Mouse (Mus musculus) MEL (cell line): Measurements from ENCODE around the gene Syt2. TPM values are rescaled to one million over a fixed set of nuclear protein-coding genes. Genes with fewer than 3 reads are reported as not detected.

Source experiments
- DNase-seq: peaks from one replicate; pipeline ENCODE4 v3.0.0; 2011; ENCODE audit warnings: low read depth, low spot score
- H3K27ac ChIP-seq: 2 replicates; pipeline ENCODE4 v1.5.1; 2012; ENCODE audit warnings: low read depth, mild to moderate bottlenecking, control low read depth, low read length, moderate library complexity; ENCODE audit not compliant: control insufficient read depth
- H3K27me3 ChIP-seq, 2 experiments: fragments of 150-350 bp in 1 of 2; sonication (generic) in 1 of 2; 2 replicates each; pipeline ENCODE4 v1.6.1; 2012; ENCODE audit warnings: low read length in 2 of 2, mild to moderate bottlenecking in 2 of 2, improper control_type of control experiment in 1 of 2, moderate library complexity in 1 of 2; ENCODE audit not compliant: insufficient read depth in 2 of 2, control insufficient read depth in 1 of 2
- H3K36me3 ChIP-seq, 2 experiments: 2 replicates each; pipeline ENCODE4 v1.6.1; 2012 to 2014; ENCODE audit warnings: low read length in 2 of 2, improper control_type of control experiment in 1 of 2, inconsistent platforms in 1 of 2, mild to moderate bottlenecking in 1 of 2; ENCODE audit not compliant: insufficient read depth in 2 of 2, control insufficient read depth in 1 of 2
- H3K4me1 ChIP-seq, 2 experiments: fragments of 150-350 bp in 1 of 2; sonication (generic) in 1 of 2; 2 replicates each; pipeline ENCODE4 v1.6.1; 2012; ENCODE audit warnings: low read length in 2 of 2, improper control_type of control experiment in 1 of 2, mild to moderate bottlenecking in 1 of 2; ENCODE audit not compliant: insufficient read depth in 2 of 2, control insufficient read depth in 1 of 2
- H3K4me3 ChIP-seq, 2 experiments: fragments of 150-350 bp in 1 of 2; sonication (generic) in 1 of 2; 2 replicates each; pipeline ENCODE4 v1.5.1; 2012; ENCODE audit warnings: low read depth in 2 of 2, low read length in 2 of 2, mild to moderate bottlenecking in 2 of 2, moderate library complexity in 2 of 2, control low read depth in 1 of 2, improper control_type of control experiment in 1 of 2; ENCODE audit not compliant: control insufficient read depth in 1 of 2, insufficient read depth in 1 of 2
- H3K79me2 ChIP-seq: 2 replicates; pipeline ENCODE4 v1.6.1; 2012; ENCODE audit warnings: mild to moderate bottlenecking, low read length, moderate library complexity; ENCODE audit not compliant: control insufficient read depth, poor library complexity, insufficient read depth
- H3K9ac ChIP-seq: 2 replicates; pipeline ENCODE4 v1.6.1; 2012; ENCODE audit warnings: low read depth, mild to moderate bottlenecking, control low read depth, low read length, moderate library complexity; ENCODE audit not compliant: control insufficient read depth, poor library complexity, severe bottlenecking
- H3K9me3 ChIP-seq: fragments of 150-350 bp; sonication (generic); replicated peaks from 2 replicates; pipeline ENCODE4 v1.6.1; 2012; ENCODE audit warnings: mild to moderate bottlenecking, low read length, improper control_type of control experiment, moderate library complexity; ENCODE audit not compliant: insufficient read depth
- CTCF ChIP-seq, 3 experiments: IDR thresholded peaks in 2 of 3; conservative IDR thresholded peaks in 1 of 3; 2 replicates each; pipeline ENCODE4 v1.5.1; 2011 to 2012; ENCODE audit warnings: low read length in 3 of 3, low read depth in 2 of 3, mild to moderate bottlenecking in 2 of 3, improper control_type of control experiment in 1 of 3, inconsistent platforms in 1 of 3, mixed read lengths in 1 of 3, moderate library complexity in 1 of 3; ENCODE audit not compliant: control insufficient read depth in 1 of 3, insufficient read depth in 1 of 3, poor library complexity in 1 of 3, severe bottlenecking in 1 of 3
- GATA1 ChIP-seq: IDR thresholded peaks from 2 replicates; pipeline ENCODE4 v1.6.1; 2011; ENCODE audit warnings: low read depth, low read length, improper control_type of control experiment
- JUND ChIP-seq: IDR thresholded peaks from 2 replicates; pipeline ENCODE4 v1.6.1; 2011; ENCODE audit warnings: low read depth, mild to moderate bottlenecking, improper control_type of control experiment, low read length
- MAFK ChIP-seq: IDR thresholded peaks from 2 replicates; pipeline ENCODE4 v1.6.1; 2011; ENCODE audit warnings: low read depth, mild to moderate bottlenecking, low read length, improper control_type of control experiment, borderline replicate concordance
- MAZ ChIP-seq: IDR thresholded peaks from 2 replicates; pipeline ENCODE4 v1.6.1; 2012; ENCODE audit warnings: low read depth, mild to moderate bottlenecking, inconsistent platforms, low read length, improper control_type of control experiment
- MEF2A ChIP-seq: IDR thresholded peaks from 2 replicates; pipeline ENCODE4 v1.6.1; 2014; ENCODE audit warnings: low read depth, mild to moderate bottlenecking, inconsistent platforms, low read length, improper control_type of control experiment; ENCODE audit not compliant: poor library complexity, insufficient replicate concordance, severe bottlenecking; ENCODE audit errors: extremely low read depth
- MXI1 ChIP-seq: IDR thresholded peaks from 2 replicates; pipeline ENCODE4 v1.6.1; 2011; ENCODE audit warnings: mild to moderate bottlenecking, low read depth, low read length, improper control_type of control experiment
- MYB ChIP-seq: IDR thresholded peaks from 2 replicates; pipeline ENCODE4 v1.6.1; 2011; ENCODE audit warnings: mild to moderate bottlenecking, low read depth, low read length, improper control_type of control experiment
- NELFE ChIP-seq: IDR thresholded peaks from 2 replicates; pipeline ENCODE4 v1.6.1; 2011; ENCODE audit warnings: low read depth, low read length, improper control_type of control experiment
- NRF1 ChIP-seq: IDR thresholded peaks from 2 replicates; pipeline ENCODE4 v1.6.1; 2014; ENCODE audit warnings: low read depth, mild to moderate bottlenecking, inconsistent platforms, low read length, improper control_type of control experiment, moderate library complexity; ENCODE audit not compliant: poor library complexity, insufficient read depth, severe bottlenecking
- RAD21 ChIP-seq: IDR thresholded peaks from 2 replicates; pipeline ENCODE4 v1.6.1; 2011; ENCODE audit warnings: mild to moderate bottlenecking, low read depth, low read length, improper control_type of control experiment
- RCOR1 ChIP-seq: IDR thresholded peaks from 2 replicates; pipeline ENCODE4 v1.6.1; 2012; ENCODE audit warnings: low read depth, mild to moderate bottlenecking, inconsistent platforms, low read length, improper control_type of control experiment
- SIN3A ChIP-seq: IDR thresholded peaks from 2 replicates; pipeline ENCODE4 v1.6.1; 2012; ENCODE audit warnings: low read length, improper control_type of control experiment, inconsistent platforms
- SMC3 ChIP-seq: IDR thresholded peaks from 2 replicates; pipeline ENCODE4 v1.6.1; 2011; ENCODE audit warnings: low read depth, low read length, improper control_type of control experiment
- TAL1 ChIP-seq: IDR thresholded peaks from 2 replicates; pipeline ENCODE4 v1.6.1; 2012; ENCODE audit warnings: mild to moderate bottlenecking, inconsistent platforms, low read length, moderate library complexity, mixed read lengths
- TBP ChIP-seq: IDR thresholded peaks from 2 replicates; pipeline ENCODE4 v1.8.0; 2011; ENCODE audit warnings: low read depth, low read length, improper control_type of control experiment
- ZMIZ1 ChIP-seq: IDR thresholded peaks from 2 replicates; pipeline ENCODE4 v1.6.1; 2012; ENCODE audit warnings: low read depth, mild to moderate bottlenecking, inconsistent platforms, low read length, improper control_type of control experiment, moderate library complexity
- ZNF384 ChIP-seq: IDR thresholded peaks from 2 replicates; pipeline ENCODE4 v1.6.1; 2012; ENCODE audit warnings: low read depth, mild to moderate bottlenecking, inconsistent platforms, low read length, improper control_type of control experiment
- polyA plus RNA-seq, 2 experiments: library from polyadenylated mRNA; stranded (reverse) in 1 of 2; unstranded in 1 of 2; fragments of >175 nt in 1 of 2; fragments of >200 nt in 1 of 2; gene quantifications; 2 replicates each; pipeline versions ENCODE4 v1.2.1 to v1.2.4; 2012; ENCODE audit warnings: low replicate concordance in 2 of 2, low read depth in 1 of 2; ENCODE audit not compliant: insufficient read length in 2 of 2, insufficient read depth in 1 of 2, missing spikeins in 1 of 2
- total RNA-seq: library from RNA; depleted of rRNA; stranded (reverse); fragments of 300-350 nt; gene quantifications from 2 replicates; pipeline ENCODE4 v1.2.3, GENCODE M21; 2012

The Syt2 gene
- total and polyA plus RNA-seq, 3 experiments, result 0.31 TPM; not detected in 2

DNA sequence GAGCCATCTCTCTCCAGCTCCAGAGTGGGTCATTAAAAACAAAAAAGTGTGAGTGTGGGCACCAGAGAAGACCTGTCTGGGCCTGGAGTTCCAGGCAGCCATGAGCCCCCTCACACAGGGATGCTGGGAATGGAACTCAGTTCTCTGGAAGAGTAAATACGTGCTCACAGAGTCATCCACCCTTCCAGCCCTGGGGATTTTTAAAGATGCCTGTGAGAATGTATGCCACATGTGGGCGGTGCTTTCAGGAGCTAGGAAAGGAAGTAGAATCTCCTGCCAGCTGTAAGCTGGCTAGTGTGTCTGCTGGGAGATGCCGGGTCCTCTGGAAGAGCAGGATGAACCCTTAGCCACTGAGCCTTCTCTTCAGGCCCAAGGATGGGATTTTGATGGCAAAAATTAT lies 8.4 kb upstream of the Syt2 start:
- H3K9me3 ChIP-seq, result no peaks in the 10 kb centered on the region
- no peaks in the 10 kb centered on the region for H3K27me3 ChIP-seq
- TF ChIP-seq JUND (no peak), SMC3 (no peak), MAFK (no peak), MYB (no peak), SIN3A (no peak), GATA1 (no peak), ZNF384 (no peak), NRF1 (no peak), TBP (no peak)
- TF ChIP-seq, all 39 proteins: peak for 0
- Histone ChIP-seq H3K4me1 (no peaks in the 10 kb centered on the region), H3K4me3 (no peak overlapping the region), H3K9ac (no peak overlapping the region), H3K27ac (no peak overlapping the region), H3K36me3 (peaks cover 0 to 2% of the 10 kb centered on the region in 2 experiments; a peak in 1 of 4 replicates), H3K79me2 (no peaks in the 10 kb centered on the region)
- no peak for DNase-seq

DNA sequence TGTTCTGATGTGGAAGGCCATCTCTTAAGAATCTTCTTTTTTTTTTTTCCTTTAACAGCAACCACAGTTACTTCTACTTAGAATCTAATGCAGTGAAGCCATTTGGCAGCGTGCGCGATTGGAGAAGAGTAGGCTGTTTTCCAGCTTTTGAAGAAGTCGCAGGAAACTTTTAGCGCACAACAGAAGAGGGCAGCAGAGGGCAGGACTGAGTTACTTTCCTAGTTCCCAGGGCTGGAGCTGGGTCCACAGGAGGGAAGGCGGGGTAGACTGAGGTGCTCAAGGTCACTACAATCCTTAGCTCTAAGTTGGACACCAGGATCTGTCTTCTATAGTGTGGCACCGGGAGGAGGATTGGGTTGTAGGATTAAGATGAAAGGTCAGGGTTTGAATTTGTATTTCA lies 8.0 kb upstream of the Syt2 start:
- DNase-seq, result peak; percentile 39
- Histone ChIP-seq H3K9me3 (no peaks in the 10 kb centered on the region), H3K27ac (no peak overlapping the region)
- TF ChIP-seq NELFE (no peak), MXI1 (no peak), RAD21 (peak; percentile 19), MAZ (no peak), ZMIZ1 (0 out of 2 replicates have a peak, but pooled peaks have one; percentile 31), CTCF (IDR thresholded peaks at IDR 0.05 in 2 of 3, conservative IDR thresholded peaks at IDR 0.05 in 1 of 3; ENCODE audit: control insufficient read depth in 1 of 3, insufficient read depth in 1 of 3, low read depth in 2 of 3, low read length in 3 of 3, poor library complexity in 1 of 3, severe bottlenecking in 1 of 3) (peak; percentile 20 to 47 (median 38); a peak in 4 of 6 replicates), MEF2A (no peak), TAL1 (no peak), RCOR1 (no peak), SMC3 (peak; percentile 41)
- TF ChIP-seq, all 39 proteins: peak for 4
- H3K9ac ChIP-seq, result no peak overlapping the region
- no peak overlapping the region for H3K4me3 ChIP-seq
- H3K79me2 ChIP-seq, result no peaks in the 10 kb centered on the region
- H3K36me3 ChIP-seq, result peaks cover 0 to 2% of the 10 kb centered on the region in 2 experiments; a peak in 1 of 4 replicates
- H3K4me1 ChIP-seq, result no peaks in the 10 kb centered on the region
- H3K27me3 ChIP-seq, result no peaks in the 10 kb centered on the region
